Mouse (Mus musculus): Measurements from ENCODE around the gene Cited2.

The Cited2 gene

DNA sequence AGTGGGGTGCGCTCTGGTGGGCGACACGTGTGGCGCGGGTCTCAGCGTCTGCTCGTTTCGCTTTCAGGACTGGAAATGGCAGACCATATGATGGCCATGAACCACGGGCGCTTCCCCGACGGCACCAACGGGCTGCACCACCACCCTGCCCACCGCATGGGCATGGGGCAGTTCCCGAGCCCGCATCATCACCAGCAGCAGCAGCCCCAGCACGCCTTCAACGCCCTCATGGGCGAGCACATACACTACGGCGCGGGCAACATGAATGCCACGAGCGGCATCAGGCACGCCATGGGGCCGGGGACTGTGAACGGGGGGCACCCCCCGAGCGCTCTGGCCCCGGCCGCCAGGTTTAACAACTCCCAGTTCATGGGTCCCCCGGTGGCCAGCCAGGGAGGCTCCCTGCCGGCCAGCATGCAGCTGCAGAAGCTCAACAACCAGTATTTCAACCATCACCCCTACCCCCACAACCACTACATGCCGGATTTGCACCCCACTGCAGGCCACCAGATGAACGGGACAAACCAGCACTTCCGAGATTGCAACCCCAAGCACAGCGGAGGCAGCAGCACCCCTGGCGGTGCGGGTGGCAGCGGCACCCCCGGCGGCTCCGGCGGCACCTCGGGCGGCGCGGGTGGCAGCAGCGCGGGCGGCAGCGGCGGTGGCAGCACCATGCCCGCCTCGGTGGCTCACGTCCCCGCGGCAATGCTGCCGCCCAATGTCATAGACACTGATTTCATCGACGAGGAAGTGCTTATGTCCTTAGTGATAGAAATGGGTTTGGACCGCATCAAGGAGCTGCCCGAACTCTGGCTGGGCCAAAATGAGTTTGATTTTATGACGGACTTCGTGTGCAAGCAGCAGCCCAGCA is 1.1 kb downstream of the Cited2 start:
- DNase-seq (ENCODE audit: low spot score) = peak; percentile 63

DNA sequence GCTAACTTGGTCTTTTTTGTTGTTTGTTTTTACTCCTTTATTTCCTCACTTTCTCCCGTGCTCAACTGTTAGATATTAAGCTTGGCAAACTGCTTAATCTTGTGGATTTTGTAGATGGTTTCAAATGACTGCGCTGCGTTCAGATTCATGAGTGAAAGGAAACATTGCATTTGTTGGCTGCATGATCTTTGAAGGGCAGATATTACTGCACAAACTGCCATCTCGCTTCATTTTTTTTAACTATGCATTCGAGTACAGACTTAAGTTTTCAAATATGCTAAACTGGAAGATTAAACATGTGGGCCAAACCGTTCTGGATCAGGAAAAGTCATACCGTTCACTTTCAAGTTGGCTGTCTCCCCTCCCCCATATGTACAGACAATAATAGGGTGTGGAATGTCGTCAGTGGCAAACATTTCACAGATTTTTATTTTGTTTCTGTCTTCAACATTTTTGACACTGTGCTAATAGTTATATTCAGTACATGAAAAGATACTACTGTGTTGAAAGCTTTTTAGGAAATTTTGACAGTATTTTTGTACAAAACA is 2.1 kb downstream of the Cited2 start:
- DNase-seq (ENCODE audit: low spot score) = no peak

DNA sequence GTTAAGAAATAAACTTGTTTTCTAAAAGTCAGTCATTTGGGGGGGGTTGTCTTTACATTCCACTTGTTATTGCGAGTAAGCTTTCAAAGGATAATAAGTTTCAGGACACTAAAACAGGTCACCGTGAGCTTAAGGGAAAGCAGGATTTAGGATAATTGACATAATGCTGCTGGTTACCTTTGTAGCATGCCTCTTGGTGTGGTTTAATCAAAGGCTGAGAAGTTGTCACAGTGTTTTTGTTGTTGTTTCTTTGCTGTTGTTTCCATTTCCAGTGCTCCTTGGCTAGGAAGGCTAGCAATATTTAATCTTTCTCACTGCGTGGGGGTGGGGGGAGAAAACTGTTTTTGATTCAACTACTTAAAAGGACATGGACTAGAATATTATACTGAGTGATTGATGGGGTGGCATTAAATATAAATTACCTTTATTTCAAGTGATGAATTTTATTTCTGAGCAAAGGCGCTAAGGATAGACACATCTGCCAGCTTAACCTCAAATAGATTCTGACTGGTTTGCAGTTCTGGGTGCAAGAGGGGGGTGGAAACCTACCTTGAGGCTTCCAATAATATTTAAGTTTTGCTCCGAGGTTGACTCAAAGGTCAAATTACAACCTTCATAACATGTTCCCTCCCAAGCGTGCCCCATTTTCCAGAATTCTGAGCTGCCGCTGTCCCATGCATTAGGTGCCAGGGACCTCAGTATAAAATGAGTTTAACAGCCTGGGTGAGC is 2.8 kb downstream of the Cited2 start:
- no peak for DNase-seq (ENCODE audit: low spot score)

GRCm38 (mm10) chr10:17726373-17726720 is 3.3 kb downstream of the Cited2 start:
- DNase-seq (ENCODE audit: low spot score) = no peak

DNA sequence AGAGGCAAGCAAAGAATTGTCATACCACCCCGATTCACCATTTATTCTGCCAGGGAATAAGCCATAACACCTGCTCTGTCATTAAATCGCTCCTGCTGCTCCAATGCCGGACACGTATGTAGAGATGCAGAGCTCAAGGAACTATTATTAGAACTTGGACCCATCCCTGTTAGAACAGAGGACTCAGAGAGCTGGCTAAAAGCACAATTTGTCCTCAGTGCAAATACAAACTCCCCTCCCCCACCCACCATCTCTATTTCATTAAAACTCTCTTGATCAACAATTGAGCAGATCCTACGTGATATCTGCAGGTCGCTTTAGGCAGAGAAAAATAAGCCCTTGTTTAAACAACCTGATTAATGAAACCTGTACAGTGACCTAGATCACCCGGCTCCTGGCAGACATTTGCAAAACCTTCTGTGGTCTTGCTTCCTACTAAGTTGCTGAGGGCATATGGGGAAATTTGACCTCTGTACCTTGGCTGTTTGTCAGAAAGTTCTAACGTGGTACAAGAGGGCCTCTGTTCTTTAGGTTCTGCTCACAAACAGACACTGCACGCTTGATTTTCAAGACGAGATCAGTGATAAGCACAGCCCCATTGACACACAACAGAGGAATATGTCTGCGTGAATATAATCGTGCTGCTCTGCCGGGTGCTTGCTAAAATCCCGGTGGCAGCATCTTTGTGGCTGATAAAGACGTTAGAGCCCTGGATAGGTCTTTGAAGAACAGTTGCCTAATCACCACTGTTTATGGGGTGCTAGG is 4.3 kb downstream of the Cited2 start:
- no peak for DNase-seq (ENCODE audit: low spot score)

GRCm38 (mm10) chr10:17727926-17728279 is 4.9 kb downstream of the Cited2 start:
- no peak for DNase-seq (ENCODE audit: low spot score)

DNA sequence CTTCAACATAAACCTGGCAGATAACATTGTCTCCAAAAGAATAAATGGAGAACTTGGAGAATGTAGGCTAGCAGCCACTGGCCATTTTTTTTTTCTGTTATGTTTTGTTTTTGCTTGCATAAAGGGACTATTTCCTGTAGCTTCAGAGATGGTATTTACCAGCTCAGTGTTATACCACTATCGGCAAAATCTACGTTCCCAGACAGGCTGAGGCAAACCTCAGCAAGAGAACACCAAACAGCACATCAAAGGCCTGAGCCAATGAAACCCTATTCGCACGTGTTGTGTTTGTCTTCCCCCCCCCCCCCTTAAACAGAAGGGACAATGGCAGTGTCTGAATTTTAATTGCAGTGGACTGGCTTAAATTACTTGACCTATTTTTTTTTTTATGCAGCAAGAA is 5.7 kb downstream of the Cited2 start:
- no peak for DNase-seq (ENCODE audit: low spot score)

DNA sequence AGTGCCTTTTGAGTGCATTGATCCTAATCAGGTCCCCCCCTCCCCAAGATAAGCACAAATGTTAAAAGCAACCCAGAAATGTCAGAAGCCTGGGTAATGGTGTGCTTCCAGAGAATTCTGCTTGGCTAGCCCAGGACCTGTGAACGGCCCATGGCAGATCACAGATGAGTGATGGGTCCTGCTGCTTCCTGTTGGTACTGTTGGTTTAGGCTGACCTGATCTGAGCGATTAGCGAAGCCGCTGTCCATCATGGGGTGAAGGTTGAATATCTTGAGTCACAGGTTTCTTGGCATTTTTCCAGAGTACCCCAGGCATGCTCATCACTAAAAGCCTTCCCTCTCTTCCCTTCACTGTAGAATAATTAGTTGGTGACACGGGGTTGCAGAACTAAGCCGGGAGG is 6.5 kb downstream of the Cited2 start:
- no peak for DNase-seq (ENCODE audit: low spot score)

DNA sequence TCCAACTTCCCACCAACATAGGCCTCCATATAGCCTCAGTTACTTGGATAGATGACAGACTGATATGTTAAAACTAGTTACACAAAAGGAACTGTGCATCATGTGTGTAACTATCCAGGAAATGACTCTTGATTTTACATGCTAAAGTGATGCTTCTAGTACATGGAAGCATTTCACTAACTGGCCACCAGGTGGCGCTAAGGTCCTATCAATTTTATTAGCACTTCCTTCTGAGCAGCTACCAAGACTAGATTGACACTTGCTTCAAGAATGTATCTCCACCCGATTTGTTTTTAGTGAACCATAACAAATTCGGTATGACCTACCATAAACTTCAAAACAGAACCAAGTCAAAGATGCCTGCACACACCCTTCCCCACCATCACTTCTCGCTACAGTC is 10.0 kb downstream of the Cited2 start:
- DNase-seq (ENCODE audit: low spot score) = no peak

DNA sequence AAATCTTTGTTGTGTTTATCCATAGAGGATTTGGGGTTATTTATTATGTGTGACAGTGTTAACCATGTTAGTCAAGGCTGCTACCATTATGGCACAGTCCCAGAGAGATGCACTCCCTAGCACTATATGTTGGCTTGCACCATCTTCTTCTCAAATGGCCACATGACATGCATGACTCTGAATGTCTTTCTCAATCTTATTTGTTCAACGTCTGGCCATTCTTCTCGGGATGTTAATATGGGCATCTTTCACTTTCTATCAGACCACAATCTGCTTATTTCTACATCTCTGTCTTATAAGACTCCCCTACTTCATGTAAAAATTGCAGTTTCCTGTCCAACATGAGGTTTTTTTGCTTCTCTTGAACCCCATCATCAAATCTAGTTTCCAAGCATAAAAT is 19.6 kb downstream of the Cited2 start:
- DNase-seq (ENCODE audit: low spot score) = no peak

DNA sequence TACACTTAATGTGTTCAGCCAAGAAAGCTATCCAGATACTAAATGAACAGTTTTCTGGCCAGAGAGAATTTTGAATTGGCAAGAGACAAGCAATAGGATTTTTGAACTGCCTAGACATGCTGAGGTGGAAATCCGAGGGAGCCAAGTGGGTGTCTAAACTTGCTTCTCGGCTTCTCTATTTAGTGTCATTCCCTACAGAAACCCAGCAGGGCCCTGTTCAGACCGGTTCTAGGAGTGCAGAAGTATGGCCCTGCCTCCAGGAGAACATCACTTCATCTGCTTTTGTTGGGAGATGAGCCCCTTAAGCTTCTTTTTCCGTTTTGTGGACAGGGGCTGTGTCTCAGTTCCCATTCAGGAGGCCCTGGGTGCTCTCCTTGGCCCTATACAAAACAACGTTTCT is 29.5 kb downstream of the Cited2 start:
- DNase-seq (ENCODE audit: low spot score) = no peak

DNA sequence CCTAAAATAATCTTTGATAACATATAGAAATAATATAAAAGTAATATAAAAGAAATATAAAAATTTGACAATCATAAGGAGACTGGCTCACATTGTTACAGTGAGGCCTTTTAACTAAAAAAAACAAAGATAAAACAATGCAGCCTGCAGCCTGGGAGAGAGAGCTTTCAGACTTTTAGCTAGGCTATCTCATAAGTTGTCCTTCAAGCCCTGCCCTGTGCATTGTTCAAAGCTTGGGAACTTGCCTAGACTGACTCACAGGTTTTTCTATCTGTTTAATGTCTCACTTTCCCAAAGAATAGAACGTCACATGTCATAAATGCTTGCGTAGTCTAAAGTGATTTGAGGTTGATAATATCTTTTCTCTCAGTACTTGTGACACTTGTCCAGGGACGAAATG is 36.8 kb downstream of the Cited2 start:
- no peak for DNase-seq (ENCODE audit: low spot score)

GRCm38 (mm10) chr10:17760750-17761613 is 38.0 kb downstream of the Cited2 start:
- no peak for DNase-seq (ENCODE audit: low spot score)

- no peak for DNase-seq (ENCODE audit: low spot score)
Measured at GRCm38 (mm10) chr10:17761652-17762051, 38.6 kb downstream of the Cited2 start.

DNA sequence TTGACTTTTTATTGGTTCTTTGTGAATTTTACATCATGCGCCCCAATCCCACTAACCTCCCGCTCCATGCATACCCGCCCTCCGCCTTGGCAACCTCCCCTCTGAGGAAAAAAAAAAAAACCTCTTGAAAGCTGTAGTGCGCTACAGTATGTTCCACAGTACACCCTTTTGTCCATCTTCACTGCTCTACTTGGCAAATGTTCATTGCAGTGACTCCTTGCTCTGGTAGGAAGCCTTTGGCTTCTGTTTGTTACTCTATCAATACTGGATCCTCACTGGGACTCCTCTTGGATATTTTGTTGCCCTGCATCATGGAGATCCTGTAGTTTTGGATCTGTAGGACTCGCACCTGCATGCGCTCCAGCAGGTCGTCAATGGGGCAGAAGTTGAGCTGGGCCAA is 39.9 kb downstream of the Cited2 start:
- DNase-seq (ENCODE audit: low spot score) = no peak

GRCm38 (mm10) chr10:17769856-17770255 is 46.8 kb downstream of the Cited2 start:
- DNase-seq (ENCODE audit: low spot score) = no peak

GRCm38 (mm10) chr10:17772364-17772763 is 49.3 kb downstream of the Cited2 start:
- DNase-seq (ENCODE audit: low spot score) = no peak

DNA sequence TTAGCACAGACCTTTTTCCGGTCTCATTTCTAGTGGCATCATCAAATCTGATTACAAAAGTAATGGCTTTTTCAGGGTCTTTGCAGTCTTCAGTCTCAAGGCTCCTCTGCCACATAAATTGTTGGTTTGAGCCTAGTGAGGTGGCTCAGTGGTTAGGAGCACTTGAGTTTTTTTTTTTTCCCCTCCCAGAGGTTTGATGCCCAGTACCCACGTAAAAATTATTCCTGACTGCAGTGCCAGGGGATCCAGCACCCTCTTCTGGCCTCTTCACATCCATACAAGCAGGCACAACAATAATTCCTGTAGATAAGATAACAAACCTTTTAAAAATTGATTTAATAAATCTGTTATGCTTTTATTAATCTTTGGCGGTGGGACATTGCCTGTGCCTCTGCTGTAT is 51.3 kb downstream of the Cited2 start:
- no peak for DNase-seq (ENCODE audit: low spot score)

DNA sequence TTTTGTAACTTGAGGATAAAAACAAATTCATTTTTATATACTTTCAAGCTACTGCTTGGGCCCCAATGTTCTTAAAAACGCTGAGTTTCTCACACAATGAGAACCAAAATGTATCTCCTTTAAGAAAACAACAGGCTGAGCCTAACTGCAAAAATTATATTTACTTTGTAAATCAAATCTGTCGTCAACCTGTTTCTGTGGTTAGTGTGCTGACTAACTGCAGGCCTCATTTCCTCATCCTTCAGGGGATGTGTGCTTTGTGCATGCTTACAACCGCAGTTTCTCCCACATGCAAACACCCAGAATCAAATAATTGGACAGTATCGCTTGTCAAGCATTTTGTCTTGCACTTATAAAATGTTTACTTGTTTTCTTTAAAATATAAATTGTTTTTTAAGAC is 52.1 kb downstream of the Cited2 start:
- no peak for DNase-seq (ENCODE audit: low spot score)

All from left cerebral cortex, adult 11 months (tissue).